Mouse (Mus musculus) embryonic facial prominence, embryonic 12.5 days (tissue): ENCODE data around the gene Slc35g2. TPM values are rescaled to one million over a fixed set of nuclear protein-coding genes. Genes with fewer than 3 reads are reported as not detected.

ENCODE experiments used
- ATAC-seq: fragments of 200-750 bp; cut with Nextera tagmentation; 2 replicates; pipeline ENCODE4 v1.8.0; 2017; ENCODE audit not compliant: insufficient number of reproducible peaks, insufficient read depth, low FRiP score, low TSS enrichment
- H3K27ac ChIP-seq: fragments of 300-500 bp; sonication (generic); 2 replicates; pipeline ENCODE4 v1.5.1; 2016; ENCODE audit warnings: mild to moderate bottlenecking
- H3K27me3 ChIP-seq: fragments of 300-500 bp; sonication (generic); 2 replicates; pipeline ENCODE4 v1.6.1; 2016; ENCODE audit warnings: mild to moderate bottlenecking, moderate library complexity
- H3K36me3 ChIP-seq: fragments of 300-500 bp; sonication (generic); 2 replicates; pipeline ENCODE4 v1.6.1; 2016; ENCODE audit warnings: mild to moderate bottlenecking
- H3K4me1 ChIP-seq: fragments of 300-500 bp; sonication (generic); 2 replicates; pipeline ENCODE4 v1.6.1; 2016
- H3K4me2 ChIP-seq: fragments of 300-500 bp; sonication (generic); replicated peaks from 2 replicates; pipeline ENCODE4 v1.6.1; 2016; ENCODE audit warnings: mild to moderate bottlenecking, moderate library complexity
- H3K4me3 ChIP-seq: fragments of 300-500 bp; sonication (generic); 2 replicates; pipeline ENCODE4 v1.5.1; 2016; ENCODE audit warnings: mild to moderate bottlenecking
- H3K9ac ChIP-seq: fragments of 300-500 bp; sonication (generic); 2 replicates; pipeline ENCODE4 v1.6.1; 2016; ENCODE audit warnings: mild to moderate bottlenecking, moderate library complexity
- H3K9me3 ChIP-seq: fragments of 300-500 bp; sonication (generic); 2 replicates; pipeline ENCODE4 v1.6.1; 2016; ENCODE audit warnings: mild to moderate bottlenecking, moderate library complexity
- WGBS: fragments of 180-500 bp; shearing (Covaris S2); methylation state at CpG from one replicate; pipeline ENCODE4 v1.1.7; 2016; 5-methylcytosine and 5-hydroxymethylcytosine counted together
- polyA plus RNA-seq: library from polyadenylated mRNA; unstranded; fragments of >200 nt; fragmentation: Nextera tagmentation; extraction: Ambion mirVana; gene quantifications from 2 replicates; pipeline ENCODE4 v1.2.1, GENCODE M21; 2016

The Slc35g2 gene
- polyA plus RNA-seq, 1 experiment from 2014 or later: 4.4 TPM

DNA sequence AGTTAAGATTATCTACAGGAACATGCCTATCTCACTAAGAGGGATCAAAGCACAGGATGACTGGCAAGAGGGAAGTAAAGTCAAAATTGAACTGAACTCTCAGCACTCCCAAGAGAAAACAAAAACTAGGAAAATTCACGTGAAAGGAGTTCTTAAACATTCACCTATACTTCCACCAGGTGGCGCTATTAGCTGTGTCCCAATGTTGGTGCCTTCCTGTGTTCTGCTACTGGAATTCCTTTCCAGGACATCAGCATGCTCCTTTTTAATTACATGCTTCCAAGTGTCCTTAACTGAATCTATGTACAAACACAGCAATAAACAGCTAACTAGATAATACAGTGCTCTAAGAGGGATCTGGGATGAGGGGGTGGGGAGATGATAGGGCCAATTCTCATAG, 50.3 kb downstream of the Slc35g2 start:
- Histone ChIP-seq H3K9me3 (no peaks in the 10 kb centered on the region), H3K4me1 (no peaks in the 10 kb centered on the region), H3K36me3 (no peaks in the 10 kb centered on the region), H3K9ac (no peak overlapping the region), H3K4me2 (no peak overlapping the region), H3K27ac (no peak overlapping the region), H3K4me3 (no peak overlapping the region), H3K27me3 (no peaks in the 10 kb centered on the region)
- ATAC-seq: no peak
- 3% methylated on average over 2 of the region's 2 CpGs for WGBS

DNA sequence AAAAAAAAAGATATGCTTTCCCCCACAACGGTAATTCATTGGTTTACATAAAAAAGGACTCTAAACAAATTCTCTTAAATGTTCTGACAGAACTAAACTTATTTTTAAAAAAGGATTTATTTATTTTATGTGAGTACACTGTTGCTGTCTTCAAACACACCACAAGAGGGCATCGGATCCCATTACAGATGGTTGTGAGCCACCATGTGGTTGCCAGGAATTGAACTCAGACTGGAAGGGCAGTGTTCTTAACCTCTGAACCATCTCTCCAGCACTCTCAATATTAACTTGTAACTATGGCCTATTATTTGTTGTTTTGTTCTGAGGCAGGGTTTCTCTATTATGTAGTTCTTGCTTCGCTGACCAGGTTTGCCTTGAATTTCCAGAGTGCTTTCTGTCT, 50.9 kb downstream of the Slc35g2 start:
- ATAC-seq: no peak
- Histone ChIP-seq H3K9me3 (no peaks in the 10 kb centered on the region), H3K4me3 (no peak overlapping the region), H3K4me1 (no peaks in the 10 kb centered on the region), H3K4me2 (no peak overlapping the region), H3K27me3 (no peaks in the 10 kb centered on the region), H3K36me3 (no peaks in the 10 kb centered on the region), H3K9ac (no peak overlapping the region), H3K27ac (no peak overlapping the region)
- 94% methylated on average over 3 of the region's 3 CpGs for WGBS

DNA sequence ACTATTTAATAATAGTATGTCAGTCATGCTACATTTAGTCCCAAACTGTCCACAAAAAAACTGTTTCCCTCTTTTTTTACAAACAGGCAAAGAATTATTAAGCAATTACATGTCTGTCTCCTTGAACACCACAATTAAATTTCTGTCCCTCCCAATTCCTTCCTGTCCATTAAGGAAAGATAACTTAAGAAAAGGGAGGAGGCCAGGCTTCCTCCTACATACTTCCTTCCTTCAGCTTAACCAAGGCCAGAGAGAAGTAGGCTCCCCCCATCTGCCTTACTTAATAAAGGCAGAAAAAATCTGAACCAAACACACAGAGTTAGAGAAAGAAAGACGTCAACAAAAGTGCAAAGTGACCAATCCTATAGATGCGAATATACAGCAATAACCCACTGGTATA, 63.3 kb downstream of the Slc35g2 start:
- Histone ChIP-seq H3K4me1 (peaks cover 10% of the 10 kb centered on the region; the same call in 1 of the 2 replicates), H3K27me3 (no peaks in the 10 kb centered on the region), H3K4me3 (no peak overlapping the region), H3K27ac (no peak overlapping the region), H3K36me3 (no peaks in the 10 kb centered on the region), H3K9me3 (no peaks in the 10 kb centered on the region), H3K4me2 (no peak overlapping the region), H3K9ac (no peak overlapping the region)
- WGBS: 92% methylated on average over 2 of the region's 2 CpGs
- ATAC-seq: no peak

DNA sequence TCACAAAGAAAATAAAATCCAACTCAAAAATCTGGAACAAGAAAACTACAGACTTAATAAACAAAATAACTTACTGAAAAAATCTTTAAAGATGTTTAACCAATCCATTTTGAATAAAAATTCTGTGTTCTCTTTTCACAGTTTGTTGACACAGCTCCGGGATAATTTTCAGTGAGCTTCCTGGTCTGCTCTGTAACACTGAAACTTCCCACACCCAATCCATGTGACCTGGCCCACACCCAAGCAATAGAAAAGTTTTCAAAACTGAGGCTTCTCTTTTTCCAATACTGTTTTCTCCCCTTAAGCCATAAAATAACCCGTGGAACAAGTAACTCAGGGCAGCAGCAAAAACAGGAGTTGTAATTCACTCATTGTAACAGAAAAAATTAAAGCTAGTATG, 64.2 kb downstream of the Slc35g2 start:
- H3K9me3 ChIP-seq: no peaks in the 10 kb centered on the region
- H3K9ac ChIP-seq: no peak overlapping the region
- no peak for ATAC-seq
- whole genome bisulfite sequencing: 50% methylated on average over 2 of the region's 2 CpGs
- no peak overlapping the region for H3K27ac ChIP-seq
- no peak overlapping the region for H3K4me2 ChIP-seq
- 0 out of 2 replicates have a peak, but pooled peaks cover 2% of the 10 kb centered on the region for H3K36me3 ChIP-seq
- H3K4me1 ChIP-seq: peaks cover 8% of the 10 kb centered on the region; the same call in 1 of the 2 replicates
- H3K4me3 ChIP-seq: no peak overlapping the region
- H3K27me3 ChIP-seq: no peaks in the 10 kb centered on the region

DNA sequence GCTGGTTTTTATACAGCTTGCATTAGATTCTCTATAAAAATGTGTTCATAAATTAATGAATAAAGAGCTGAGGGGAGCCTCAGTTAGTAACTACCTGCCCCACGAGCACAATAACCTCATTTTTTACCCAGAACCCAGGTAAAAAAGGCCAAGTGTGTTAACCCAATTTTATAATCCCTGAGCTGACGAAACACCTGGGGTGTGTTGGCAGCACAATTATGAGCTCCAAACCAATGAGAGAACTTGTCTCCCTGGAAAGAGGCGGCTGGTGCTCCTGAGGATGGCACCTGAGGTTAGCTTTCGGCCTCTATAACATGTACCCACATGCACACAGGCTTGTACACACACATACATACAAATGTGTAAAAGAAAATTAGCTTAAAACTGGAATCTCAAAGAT, 65.4 kb downstream of the Slc35g2 start:
- Histone ChIP-seq H3K27ac (no peak overlapping the region), H3K4me1 (peaks cover under 1% of the 10 kb centered on the region; the same call in 1 of the 2 replicates), H3K9me3 (no peaks in the 10 kb centered on the region), H3K4me2 (no peak overlapping the region), H3K36me3 (0 out of 2 replicates have a peak, but pooled peaks cover 2% of the 10 kb centered on the region), H3K4me3 (no peak overlapping the region), H3K9ac (no peak overlapping the region), H3K27me3 (no peaks in the 10 kb centered on the region)
- WGBS: 94% methylated on average over 4 of the region's 4 CpGs
- no peak for ATAC-seq

Other genes starting within 250 kb of the Slc35g2 start
- 1.2 and 1.3 TPM in 2 replicates for gene Il20rb, start 84.3 kb downstream of the Slc35g2 start, polyA plus RNA-seq
- 75.2 and 79.6 TPM in 2 replicates for gene Nck1, start 25.0 kb downstream of the Slc35g2 start, polyA plus RNA-seq
- 60.6 and 70.5 TPM in 2 replicates for gene Stag1, start 26.7 kb upstream of the Slc35g2 start, polyA plus RNA-seq